Mouse (Mus musculus): Measurements from ENCODE around the gene Stx5a.

DNA sequence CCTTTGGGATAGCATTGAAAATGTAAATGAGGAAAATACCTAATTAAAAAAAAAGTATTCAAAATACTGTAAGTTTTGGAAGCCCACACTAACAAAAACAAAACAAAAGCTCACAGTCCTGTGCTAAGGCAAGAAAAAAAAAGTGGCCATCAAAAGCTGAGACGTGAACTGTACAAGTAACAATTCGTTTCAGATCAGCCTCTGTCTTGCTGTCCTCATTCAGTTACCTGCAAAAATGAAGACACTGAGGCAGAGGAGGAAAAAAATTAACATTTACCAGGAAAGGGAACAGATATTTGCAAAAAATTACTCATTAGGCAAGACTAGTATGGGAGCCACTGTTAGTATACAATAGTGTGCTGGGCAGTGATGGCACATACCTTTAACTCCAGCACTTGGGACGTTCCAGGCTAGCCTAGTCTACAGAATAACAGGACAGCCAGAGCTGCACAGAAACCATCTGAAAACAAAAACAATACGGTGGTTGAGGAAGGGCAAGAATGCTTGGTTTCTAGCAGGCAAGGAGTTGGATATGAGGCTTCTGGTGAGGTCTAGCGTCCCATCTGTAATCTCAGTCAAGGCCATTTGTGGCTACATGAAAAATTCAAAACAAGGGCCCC is 13.6 kb upstream of the Stx5a start:
- TF ChIP-seq POLR2A (IDR thresholded peaks at IDR 0.05; ENCODE audit: extremely low read depth, insufficient read depth, low read length), result no peak
- TF ChIP-seq CTCF (IDR thresholded peaks at IDR 0.05; ENCODE audit: low read depth, low read length), result no peak
